Mouse (Mus musculus) thymus, adult 2 months (tissue): Measurements from ENCODE around the gene Nkain2.

Source experiments
- CTCF ChIP-seq: fragments of 200-500 bp; IDR thresholded peaks from 2 replicates; pipeline ENCODE4 v1.5.1; 2012; ENCODE audit warnings: mild to moderate bottlenecking, control low read depth, low read length, moderate library complexity, borderline replicate concordance; ENCODE audit not compliant: control insufficient read depth, poor library complexity, insufficient read depth; ENCODE audit errors: extremely low read depth
- POLR2A ChIP-seq: fragments of 200-500 bp; IDR thresholded peaks from 2 replicates; pipeline ENCODE4 v1.6.1; 2012; ENCODE audit warnings: mild to moderate bottlenecking, low read length, control low read depth, moderate library complexity; ENCODE audit not compliant: control insufficient read depth, poor library complexity, insufficient read depth; ENCODE audit errors: extremely low read depth

DNA sequence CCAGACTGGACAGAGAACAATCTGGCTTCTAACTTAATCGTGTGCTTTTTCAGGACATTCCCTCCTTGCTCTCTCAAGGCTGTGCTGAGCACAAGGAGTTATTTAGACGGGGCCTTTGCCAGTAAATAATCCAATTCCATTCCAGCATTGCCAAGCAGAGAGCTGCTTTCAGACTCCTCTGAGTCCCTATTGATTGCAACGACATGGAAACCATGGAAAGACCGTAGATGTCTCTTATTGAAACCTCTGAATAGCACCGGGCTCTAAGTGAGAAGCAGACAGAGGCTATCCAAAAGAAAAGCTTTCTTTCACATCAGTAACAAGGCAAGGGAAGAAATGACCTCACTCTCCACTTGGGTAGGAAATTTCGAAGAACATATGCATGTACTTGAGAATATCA is 8.3 kb downstream of the Nkain2 start:
- no peak for TF ChIP-seq POLR2A
- TF ChIP-seq CTCF = no peak
